Mouse (Mus musculus): ENCODE results near the gene 1700022I11Rik. TPM values are rescaled to one million over a fixed set of nuclear protein-coding genes. Genes with fewer than 3 reads are reported as not detected.

1700022I11Rik gene
- polyA plus RNA-seq, 1 experiment from 2014 or later = 0.78 TPM

DNA sequence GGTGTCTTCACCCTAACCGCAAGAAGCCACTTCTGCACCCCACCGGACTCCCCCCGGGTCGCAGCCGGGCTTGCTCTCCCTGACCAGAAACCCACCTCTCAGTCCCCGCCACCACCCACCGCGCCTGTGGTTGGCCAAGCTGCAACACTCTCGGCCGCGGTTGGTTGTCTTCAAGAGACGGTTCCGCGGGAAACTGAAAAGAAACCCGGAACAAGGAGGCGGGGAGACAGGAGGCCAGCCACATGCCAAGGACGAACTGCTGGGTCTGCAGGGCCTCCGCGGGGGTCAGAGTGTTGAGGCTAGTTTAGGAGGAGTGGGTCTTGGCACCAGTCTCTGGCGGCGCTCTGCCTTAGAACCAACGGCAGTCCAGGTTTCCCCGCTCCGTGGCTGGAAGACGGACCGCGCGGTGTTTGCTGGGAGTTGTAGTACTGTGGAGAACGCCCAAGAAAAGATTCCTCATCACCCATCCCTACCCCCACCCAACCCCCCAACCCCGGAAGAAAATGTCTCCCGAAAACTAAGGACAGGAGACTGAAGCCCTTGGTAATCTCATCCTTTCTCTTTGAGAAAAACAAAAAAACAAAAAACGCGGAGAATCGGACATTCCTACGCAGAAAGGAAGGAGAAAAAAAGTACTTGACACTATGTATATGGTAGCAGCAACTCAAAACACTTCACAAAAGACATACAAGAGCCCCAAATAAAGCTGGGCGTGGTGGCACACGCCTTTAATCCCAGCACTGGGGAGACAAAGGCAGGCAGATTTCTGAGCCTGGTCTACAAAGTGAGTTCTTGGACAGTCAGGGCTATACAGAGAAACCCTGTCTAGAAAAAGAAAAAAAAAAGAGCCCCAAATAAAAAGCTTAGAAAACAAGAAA lies 41.0 kb downstream of the 1700022I11Rik start, which contains the start of gene Fancg:
Gene Fancg, minus strand, starts transcription at position 346 of the 878 bp plus-strand sequence.
- H3K36me3 ChIP-seq = peaks cover 8% of the 10 kb centered on the region
- WGBS = under 1% methylated on average over 37 of the region's 37 CpGs
- peak; percentile 95 for ATAC-seq (ENCODE audit: low FRiP score, low read depth)

DNA sequence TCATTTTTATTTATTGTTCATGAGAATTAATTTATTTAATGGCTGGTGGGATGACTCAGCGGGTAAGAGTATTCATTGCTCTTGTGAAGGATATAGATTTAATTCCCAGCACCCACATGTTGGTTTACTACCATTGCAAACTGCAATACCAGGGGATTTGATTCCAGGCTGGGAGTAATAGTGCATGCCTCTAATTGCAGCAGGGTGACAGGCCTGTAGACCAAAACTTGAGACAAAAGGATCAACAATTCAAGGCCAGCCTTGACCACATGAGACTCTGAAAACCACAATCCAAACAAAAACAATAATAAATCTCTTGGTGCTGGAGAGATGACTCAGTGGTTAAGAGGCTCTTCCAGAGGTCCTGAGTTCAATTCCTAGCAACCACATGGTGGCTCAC lies 42.7 kb downstream of the 1700022I11Rik start:
- no peak for ATAC-seq (ENCODE audit: low FRiP score, low read depth)
- no peaks in the 10 kb centered on the region for H3K9me3 ChIP-seq
- WGBS = 96% methylated on average over 1 of the region's 1 CpGs
- H3K27me3 ChIP-seq = no peaks in the 10 kb centered on the region
- H3K4me3 ChIP-seq = no peak overlapping the region
- no peak overlapping the region for H3K9ac ChIP-seq
- H3K4me2 ChIP-seq (replicated peaks) = no peak overlapping the region
- H3K4me1 ChIP-seq = peaks cover 14% of the 10 kb centered on the region; the same call in 1 of the 2 replicates
- no peak overlapping the region for H3K27ac ChIP-seq
- H3K36me3 ChIP-seq = peaks cover 5% of the 10 kb centered on the region

More for the DNA sequence above, 41.0 kb downstream of the 1700022I11Rik start, which contains the start of gene Fancg:
- Histone ChIP-seq H3K4me3 (peak within 1 kb of the TSS; percentile 72), H3K27ac (no peak within 1 kb of the TSS; the same call in 1 of the 2 replicates), H3K4me2 (replicated peaks) (peak within 1 kb of the TSS; percentile 81), H3K4me1 (peaks cover 14% of the 10 kb centered on the region; the same call in 1 of the 2 replicates), H3K27me3 (no peaks in the 10 kb centered on the region), H3K9me3 (no peaks in the 10 kb centered on the region), H3K9ac (peak within 1 kb of the TSS; percentile 73)

GRCm38 (mm10) chr4:43018156-43018555 lies 48.8 kb downstream of the 1700022I11Rik start:
- Histone ChIP-seq H3K9me3 (no peaks in the 10 kb centered on the region), H3K36me3 (peaks cover 65% of the 10 kb centered on the region)
- ATAC-seq (ENCODE audit: low FRiP score, low read depth) = no peak

DNA sequence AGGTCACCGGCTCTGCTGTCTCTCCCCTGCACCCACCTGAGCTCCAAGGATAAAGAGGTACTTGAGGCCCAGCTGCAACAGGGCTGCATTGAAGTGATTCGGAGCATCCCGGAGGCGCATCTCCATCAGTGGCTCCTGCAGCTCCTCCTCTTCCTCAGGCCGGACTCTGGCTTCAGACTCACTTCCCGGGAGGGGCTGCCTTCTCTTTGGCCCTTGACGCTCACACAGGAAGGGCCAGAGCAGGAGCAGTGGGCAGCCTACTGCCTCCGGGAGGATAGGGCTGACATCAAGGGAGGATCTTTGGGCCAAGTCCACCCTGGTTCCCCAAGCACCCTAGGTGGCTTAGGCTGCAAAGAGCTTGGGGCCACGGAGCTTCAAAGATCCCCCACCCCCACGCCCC lies 49.8 kb downstream of the 1700022I11Rik start:
- no peak overlapping the region for H3K4me3 ChIP-seq
- WGBS = 91% methylated on average over 10 of the region's 10 CpGs
- no peaks in the 10 kb centered on the region; the same call in 1 of the 2 replicates for H3K4me1 ChIP-seq
- H3K27ac ChIP-seq = no peak overlapping the region
- no peaks in the 10 kb centered on the region for H3K27me3 ChIP-seq
- H3K9me3 ChIP-seq = no peaks in the 10 kb centered on the region
- H3K4me2 ChIP-seq (replicated peaks) = no peak overlapping the region
- peaks cover 75% of the 10 kb centered on the region for H3K36me3 ChIP-seq
- no peak overlapping the region for H3K9ac ChIP-seq
- no peak for ATAC-seq (ENCODE audit: low FRiP score, low read depth)

More at GRCm38 (mm10) chr4:43018156-43018555, 48.8 kb downstream of the 1700022I11Rik start:
- H3K27me3 ChIP-seq = no peaks in the 10 kb centered on the region
- no peak overlapping the region for H3K4me2 ChIP-seq (replicated peaks)
- no peak overlapping the region for H3K9ac ChIP-seq
- no peaks in the 10 kb centered on the region for H3K4me1 ChIP-seq
- 88% methylated on average over 4 of the region's 4 CpGs for WGBS
- no peak overlapping the region for H3K27ac ChIP-seq
- H3K4me3 ChIP-seq = no peak overlapping the region

DNA sequence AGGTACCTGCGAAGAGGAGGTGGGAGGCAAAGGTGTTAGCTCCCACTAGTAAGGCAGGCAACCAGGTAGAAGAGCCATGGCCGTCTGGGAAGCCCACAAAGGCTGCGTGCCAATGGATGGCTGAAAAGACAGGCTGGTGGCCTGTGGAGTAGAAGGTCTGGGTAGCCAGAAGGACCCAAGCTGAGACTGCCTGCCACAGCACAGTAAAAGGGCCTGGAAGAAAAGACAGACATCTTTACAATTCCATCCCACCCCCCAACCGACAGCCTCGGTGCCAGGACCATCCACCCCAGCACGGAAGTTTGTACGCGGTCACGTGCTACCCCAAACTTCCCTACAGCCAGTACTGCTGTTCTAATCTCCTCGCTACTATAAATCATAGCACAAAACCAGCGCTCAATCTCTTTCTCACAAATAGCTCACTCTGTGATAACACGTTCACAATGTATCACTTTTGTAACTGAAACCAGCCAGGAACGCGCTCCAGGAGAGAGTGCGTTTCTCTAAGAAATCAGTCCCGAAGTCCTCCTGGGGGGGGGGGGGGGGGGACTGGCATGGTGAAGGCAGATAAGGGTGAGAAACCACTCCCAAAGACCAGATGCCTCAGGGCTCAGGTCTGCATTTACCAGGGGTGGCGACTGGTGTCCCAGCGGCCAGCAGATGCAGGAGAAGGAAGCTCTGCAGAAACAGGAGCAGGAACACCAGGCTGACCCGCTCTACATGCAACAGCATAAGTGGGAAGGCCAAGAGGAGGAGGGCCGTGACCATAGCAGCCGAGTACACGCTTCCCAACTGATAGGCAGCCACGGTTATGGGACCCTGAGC lies 50.4 kb downstream of the 1700022I11Rik start:
- Histone ChIP-seq H3K27me3 (no peaks in the 10 kb centered on the region), H3K4me3 (no peak overlapping the region), H3K4me1 (peaks cover 7% of the 10 kb centered on the region; the same call in 1 of the 2 replicates), H3K36me3 (peaks cover 75% of the 10 kb centered on the region), H3K27ac (no peak overlapping the region), H3K9ac (no peak overlapping the region), H3K9me3 (no peaks in the 10 kb centered on the region), H3K4me2 (replicated peaks) (no peak overlapping the region)
- ATAC-seq (ENCODE audit: low FRiP score, low read depth) = no peak
- 94% methylated on average over 23 of the region's 23 CpGs for WGBS

GRCm38 (mm10) chr4:43020876-43021275 lies 51.5 kb downstream of the 1700022I11Rik start:
- Histone ChIP-seq H3K4me2 (replicated peaks) (no peak overlapping the region), H3K27me3 (no peaks in the 10 kb centered on the region), H3K4me3 (no peak overlapping the region), H3K36me3 (peaks cover 75% of the 10 kb centered on the region), H3K4me1 (peaks cover 9% of the 10 kb centered on the region; the same call in 1 of the 2 replicates), H3K27ac (no peak overlapping the region), H3K9ac (no peak overlapping the region), H3K9me3 (no peaks in the 10 kb centered on the region)
- ATAC-seq (ENCODE audit: low FRiP score, low read depth) = no peak
- WGBS = 88% methylated on average over 16 of the region's 16 CpGs

DNA sequence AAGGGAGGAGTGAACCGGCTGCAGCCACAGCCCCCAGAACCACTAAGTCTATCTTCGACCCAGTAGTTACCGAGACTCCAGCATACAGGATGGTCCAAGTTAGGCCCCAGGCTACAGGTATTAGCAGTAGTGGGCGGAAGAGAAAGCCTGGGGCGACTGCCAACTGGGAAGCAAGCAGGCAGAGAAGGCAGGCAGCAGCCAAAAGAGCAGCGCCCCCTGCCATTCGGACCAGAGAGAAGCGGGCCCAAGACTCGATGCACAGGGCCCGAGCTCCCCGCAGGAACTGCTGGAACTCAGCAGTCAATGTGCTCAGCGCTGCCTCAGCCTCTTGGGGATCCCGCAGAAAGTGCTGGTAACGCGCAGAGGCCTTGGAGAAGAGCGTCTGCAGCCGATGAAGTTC lies 51.9 kb downstream of the 1700022I11Rik start:
- H3K4me1 ChIP-seq = peaks cover 9% of the 10 kb centered on the region; the same call in 1 of the 2 replicates
- WGBS = 74% methylated on average over 17 of the region's 17 CpGs
- H3K4me3 ChIP-seq = no peak overlapping the region
- no peaks in the 10 kb centered on the region for H3K27me3 ChIP-seq
- H3K9ac ChIP-seq = no peak overlapping the region; the same call in 1 of the 2 replicates
- ATAC-seq (ENCODE audit: low FRiP score, low read depth) = no peak
- H3K4me2 ChIP-seq (replicated peaks) = no peak overlapping the region
- H3K36me3 ChIP-seq = peaks cover 78% of the 10 kb centered on the region
- no peaks in the 10 kb centered on the region for H3K9me3 ChIP-seq
- no peak overlapping the region for H3K27ac ChIP-seq

GRCm38 (mm10) chr4:43024673-43025072 lies 55.3 kb downstream of the 1700022I11Rik start:
- Histone ChIP-seq H3K4me1 (peaks cover 9% of the 10 kb centered on the region; the same call in 1 of the 2 replicates), H3K9ac (peak overlapping the region; percentile 66), H3K9me3 (no peaks in the 10 kb centered on the region), H3K27ac (peak overlapping the region; percentile 69; the same call in 1 of the 2 replicates), H3K4me2 (replicated peaks) (peak overlapping the region; percentile 85), H3K36me3 (peaks cover 80% of the 10 kb centered on the region), H3K4me3 (peak overlapping the region; percentile 59), H3K27me3 (no peaks in the 10 kb centered on the region)
- ATAC-seq (ENCODE audit: low FRiP score, low read depth) = no peak
- 83% methylated on average over 14 of the region's 14 CpGs for WGBS

- Histone ChIP-seq H3K36me3 (peaks cover 78% of the 10 kb centered on the region), H3K9ac (peak within 1 kb of the TSS; percentile 66)
Observed at GRCm38 (mm10) chr4:43025084-43025960, 55.9 kb downstream of the 1700022I11Rik start, which contains the start of gene Pigo. Gene Pigo, minus strand, starts transcription at chr4:43025819.

DNA sequence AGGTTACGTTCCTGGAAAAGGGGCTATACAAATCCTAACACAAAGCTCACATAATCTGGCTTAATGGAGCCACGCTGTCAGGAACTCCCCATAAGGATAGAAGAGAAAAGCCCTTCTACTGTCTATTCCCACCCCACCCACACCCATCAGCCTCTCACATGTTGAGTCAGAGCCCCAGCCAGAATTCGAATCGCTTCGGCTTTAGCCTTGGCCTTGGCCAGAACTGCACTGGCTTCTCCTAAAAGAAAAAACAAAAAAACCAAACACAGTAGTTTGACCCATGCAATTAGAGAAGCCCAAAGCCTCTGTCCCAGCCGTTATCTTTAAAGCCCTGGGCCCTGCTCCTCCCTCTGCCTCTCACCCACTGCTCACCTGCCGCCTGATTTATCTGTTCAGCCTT lies 59.7 kb downstream of the 1700022I11Rik start:
- no peak overlapping the region for H3K9ac ChIP-seq
- no peak overlapping the region for H3K4me2 ChIP-seq (replicated peaks)
- peaks cover 57% of the 10 kb centered on the region for H3K36me3 ChIP-seq
- H3K9me3 ChIP-seq = no peaks in the 10 kb centered on the region
- H3K27me3 ChIP-seq = no peaks in the 10 kb centered on the region
- no peak overlapping the region for H3K4me3 ChIP-seq
- no peak for ATAC-seq (ENCODE audit: low FRiP score, low read depth)
- peaks cover 24% of the 10 kb centered on the region for H3K4me1 ChIP-seq
- H3K27ac ChIP-seq = no peak overlapping the region
- WGBS = 92% methylated on average over 7 of the region's 7 CpGs

More at GRCm38 (mm10) chr4:43025084-43025960, 55.9 kb downstream of the 1700022I11Rik start, which contains the start of gene Pigo:
- ATAC-seq (ENCODE audit: low FRiP score, low read depth) = peak; percentile 92
- Histone ChIP-seq H3K9me3 (no peaks in the 10 kb centered on the region), H3K27me3 (no peaks in the 10 kb centered on the region), H3K4me3 (peak within 1 kb of the TSS; percentile 59), H3K4me1 (peaks cover 14% of the 10 kb centered on the region), H3K27ac (peak within 1 kb of the TSS; percentile 69; the same call in 1 of the 2 replicates), H3K4me2 (replicated peaks) (peak within 1 kb of the TSS; percentile 85)
- 6% methylated on average over 42 of the region's 42 CpGs for WGBS

DNA sequence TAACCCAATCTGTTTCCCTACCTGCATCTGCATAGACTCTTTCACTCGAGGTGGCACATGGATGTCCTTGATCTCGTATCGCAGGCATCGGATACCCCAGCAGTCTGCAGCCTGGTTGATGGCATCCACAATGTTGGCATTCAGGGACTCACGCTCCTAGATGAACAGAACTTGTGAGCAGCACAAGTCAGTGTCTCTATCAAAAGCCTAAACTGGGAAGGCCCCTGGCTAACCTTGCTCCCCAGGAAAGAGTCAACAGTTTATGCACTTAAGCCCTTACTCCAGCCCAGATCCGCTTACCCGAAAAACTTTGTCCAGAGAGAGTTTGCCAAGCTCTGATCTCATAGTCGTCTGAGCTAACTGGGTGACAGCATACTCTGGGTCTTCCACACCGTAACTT lies 60.3 kb downstream of the 1700022I11Rik start:
- 94% methylated on average over 9 of the region's 9 CpGs for WGBS
- H3K4me3 ChIP-seq = peak overlapping the region; percentile 85; the same call in 1 of the 2 replicates
- H3K9me3 ChIP-seq = no peaks in the 10 kb centered on the region
- H3K36me3 ChIP-seq = peaks cover 64% of the 10 kb centered on the region
- peaks cover 18% of the 10 kb centered on the region for H3K4me1 ChIP-seq
- no peak for ATAC-seq (ENCODE audit: low FRiP score, low read depth)
- H3K9ac ChIP-seq = peak overlapping the region; percentile 94; the same call in 1 of the 2 replicates
- no peaks in the 10 kb centered on the region for H3K27me3 ChIP-seq
- H3K4me2 ChIP-seq (replicated peaks) = peak overlapping the region; percentile 77
- no peak overlapping the region for H3K27ac ChIP-seq

All from limb, embryonic 13.5 days (tissue).